Comparison of ENCODE assay signal across 17 mouse cellular contexts in genomic region chr5:67726810-67727209, GRCm38 (mm10).
"Had no signal": no experiment of that assay in that cellular context is flagged by ENCODE, and none has a peak within 500 bp of the region (broad histone marks: within the 10 kb centered on the region; RNA-seq: fewer than 3 reads in every experiment).

No protein-coding gene starts in this region.

- H3K27me3 ChIP-seq: lung, embryonic 15.5 days; megakaryocyte, embryonic 14.5 days; midbrain, embryonic 15.5 days; neural tube, embryonic 12.5 days; stomach, embryonic 15.5 days had no signal

- DNase-seq: lung, adult 2 months; lung, postnatal 14 days; lung, postnatal 36 days; right cerebral cortex, postnatal 14 days; thymus, adult 2 months; thymus, postnatal 25 days; thymus, postnatal 4 days had no signal

- H3K4me3 ChIP-seq: lung, embryonic 15.5 days; megakaryocyte, embryonic 14.5 days; midbrain, embryonic 13.5 days; midbrain, embryonic 15.5 days; neural tube, embryonic 12.5 days; stomach, embryonic 15.5 days had no signal

- H3K4me1 ChIP-seq: lung, embryonic 15.5 days; megakaryocyte, embryonic 14.5 days; midbrain, embryonic 13.5 days; midbrain, embryonic 15.5 days; neural tube, embryonic 12.5 days; stomach, embryonic 15.5 days had no signal

- H3K9ac ChIP-seq: lung, embryonic 15.5 days; midbrain, embryonic 13.5 days; midbrain, embryonic 15.5 days; neural tube, embryonic 12.5 days; stomach, embryonic 15.5 days had no signal

- H3K4me2 ChIP-seq: lung, embryonic 15.5 days; midbrain, embryonic 11.5 days; midbrain, embryonic 13.5 days; midbrain, embryonic 15.5 days; neural tube, embryonic 12.5 days; stomach, embryonic 15.5 days had no signal

- H3K36me3 ChIP-seq: stomach, embryonic 15.5 days had no signal

- ATAC-seq: lung, postnatal 0 days; midbrain, embryonic 13.5 days; midbrain, embryonic 15.5 days had no signal

- H3K9me3 ChIP-seq: lung, embryonic 15.5 days; megakaryocyte, embryonic 14.5 days; midbrain, embryonic 13.5 days; midbrain, embryonic 15.5 days; neural tube, embryonic 12.5 days; stomach, embryonic 15.5 days had no signal

- H3K27ac ChIP-seq: lung, embryonic 15.5 days; macrophage; midbrain, embryonic 13.5 days; midbrain, embryonic 15.5 days; neural tube, embryonic 12.5 days; stomach, embryonic 15.5 days; stomach, postnatal 0 days had no signal
